Mouse (Mus musculus) kidney, adult 9 months (tissue): Measurements from ENCODE around the gene Gm20441.

ENCODE experiments used
- DNase-seq: peaks from one replicate; pipeline ENCODE4 v3.0.0; 2022

The Gm20441 gene

GRCm38 (mm10) chr10:75780769-75781578 is at the start of gene Gm20441, which contains the start of gene Gstt3:
Gene Gm20441, minus strand, starts transcription at chr10:75780954.
Gene Gstt3, minus strand, starts transcription at chr10:75781414.
- peak; percentile 95 for DNase-seq

- no peak for DNase-seq
Measured at GRCm38 (mm10) chr10:75830275-75830670, 49.5 kb upstream of the Gm20441 start.

GRCm38 (mm10) chr10:75829529-75830274 is 48.9 kb upstream of the Gm20441 start:
- no peak for DNase-seq

GRCm38 (mm10) chr10:75828500-75828931 is 47.8 kb upstream of the Gm20441 start:
- peak; percentile 63 for DNase-seq

- peak; percentile 90 for DNase-seq
Measured at GRCm38 (mm10) chr10:75827668-75828360, 47.1 kb upstream of the Gm20441 start.

GRCm38 (mm10) chr10:75824530-75824929 is 43.8 kb upstream of the Gm20441 start:
- DNase-seq = no peak

GRCm38 (mm10) chr10:75823782-75824181 is 43.0 kb upstream of the Gm20441 start:
- DNase-seq = no peak

- DNase-seq = no peak
Measured at GRCm38 (mm10) chr10:75822443-75822842, 41.7 kb upstream of the Gm20441 start, which contains the start of gene Gstt4. Gene Gstt4, minus strand, starts transcription at chr10:75822543.

GRCm38 (mm10) chr10:75819882-75820281 is 39.1 kb upstream of the Gm20441 start:
- no peak for DNase-seq

- no peak for DNase-seq
Measured at GRCm38 (mm10) chr10:75818641-75819040, 37.9 kb upstream of the Gm20441 start.

GRCm38 (mm10) chr10:75804217-75804616 is 23.5 kb upstream of the Gm20441 start:
- DNase-seq = no peak

GRCm38 (mm10) chr10:75798176-75798696 is 17.5 kb upstream of the Gm20441 start, which contains the start of gene Gstt1:
Gene Gstt1, minus strand, starts transcription at chr10:75798584.
- DNase-seq = peak; percentile 84

- DNase-seq = peak; percentile 74
Measured at GRCm38 (mm10) chr10:75797619-75798175, 16.9 kb upstream of the Gm20441 start.

- no peak for DNase-seq
Measured at GRCm38 (mm10) chr10:75796731-75797516, 16.2 kb upstream of the Gm20441 start.

GRCm38 (mm10) chr10:75794880-75795279 is 14.1 kb upstream of the Gm20441 start:
- peak; percentile 92 for DNase-seq

GRCm38 (mm10) chr10:75790773-75791172 is 10.0 kb upstream of the Gm20441 start:
- no peak for DNase-seq

- DNase-seq = peak; percentile 91
Measured at GRCm38 (mm10) chr10:75789841-75790240, 9.1 kb upstream of the Gm20441 start.

- DNase-seq = no peak
Measured at GRCm38 (mm10) chr10:75789081-75789735, 8.5 kb upstream of the Gm20441 start.

GRCm38 (mm10) chr10:75788277-75788676 is 7.5 kb upstream of the Gm20441 start:
- no peak for DNase-seq

- DNase-seq = no peak
Measured at GRCm38 (mm10) chr10:75785442-75785841, 4.7 kb upstream of the Gm20441 start.
